Mouse (Mus musculus) layer of hippocampus, adult 8-10 months (tissue): Measurements from ENCODE around the gene Aldob. TPM values are rescaled to one million over a fixed set of nuclear protein-coding genes. Genes with fewer than 3 reads are reported as not detected.

ENCODE experiments used
- DNase-seq, 2 experiments: peaks; one replicate each; pipeline ENCODE4 v3.0.0; 2022; ENCODE audit warnings: low spot score in 2 of 2
- total RNA-seq, 4 experiments: library from RNA; stranded (reverse); gene quantifications; 2 replicates each; pipeline ENCODE4 v1.2.4; 2022

Aldob gene
- total RNA-seq = 1 to 10 TPM; 2.3 to 4.1 (median 2.6) TPM

- DNase-seq = no peak
These were observed at the start of gene Aldob for GRCm38 (mm10) chr4:49549383-49549782. TSS of gene Aldob (minus strand) at chr4:49549546.

DNA sequence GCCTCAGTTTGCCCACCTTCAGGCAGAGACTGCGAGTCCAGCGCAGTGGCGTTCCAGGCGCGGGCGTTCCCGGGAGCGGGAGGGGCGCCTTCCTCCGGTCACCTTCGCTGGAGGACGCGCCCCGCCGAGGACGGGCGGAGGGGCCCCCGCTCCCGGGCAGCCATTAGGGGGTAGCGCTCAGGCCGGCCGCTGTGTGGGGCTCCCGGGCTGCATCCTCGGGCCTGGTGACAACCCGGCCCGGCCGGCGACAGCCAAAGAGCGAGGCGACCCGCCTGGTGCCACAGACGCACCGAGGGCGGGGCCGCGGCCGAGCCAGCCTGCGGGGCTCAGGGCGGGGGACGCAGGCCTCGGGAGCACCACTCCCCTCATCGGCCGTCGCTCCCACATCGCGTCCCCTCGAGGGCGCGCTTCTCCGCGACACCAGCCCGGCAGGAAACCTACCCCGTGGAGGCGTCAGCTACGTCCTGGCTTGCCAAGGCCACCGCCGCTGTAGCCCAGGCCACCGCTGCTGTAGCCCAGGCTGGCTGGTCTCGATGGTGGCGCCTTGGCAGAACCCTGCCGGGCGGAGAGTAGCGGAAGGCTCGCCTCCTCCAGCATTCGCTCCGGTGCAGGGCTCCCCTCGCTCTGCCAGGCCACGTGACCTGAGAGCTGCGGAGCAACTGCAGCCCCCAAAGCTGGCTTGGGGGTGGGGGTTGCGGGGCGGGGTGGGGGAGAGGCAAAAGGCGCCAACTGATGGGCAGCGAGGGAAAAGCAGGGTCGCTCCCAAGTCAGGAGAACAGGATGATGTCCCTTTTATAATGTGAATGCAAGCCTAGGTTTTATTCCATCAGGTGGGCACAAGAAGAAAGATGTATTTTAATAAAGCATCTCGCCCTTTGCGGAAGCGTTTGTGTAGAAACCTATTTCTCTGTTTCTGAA is 48.1 kb upstream of the Aldob start, which contains the start of gene Tmem246:
Gene Tmem246 (minus strand): TSS at position 694 of the 918 bp plus-strand sequence.
- peak; percentile 53 to 63 for DNase-seq

DNA sequence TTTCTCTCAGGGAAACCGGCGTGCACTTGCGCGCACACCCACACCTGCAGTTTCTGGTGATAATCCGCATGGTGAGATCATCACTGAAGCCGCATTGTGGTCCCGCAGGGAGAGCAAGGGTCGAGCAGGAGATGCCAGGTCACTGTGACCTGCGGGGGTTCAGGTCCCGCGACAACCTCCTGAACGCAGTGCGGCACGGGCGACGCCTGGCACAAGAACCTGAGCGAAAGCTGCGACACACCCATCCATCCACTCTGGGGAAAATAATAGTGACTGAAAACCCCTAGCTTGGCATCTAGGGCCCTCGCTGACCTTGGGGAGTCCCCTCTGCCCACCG is 47.5 kb upstream of the Aldob start:
- no peak for DNase-seq

DNA sequence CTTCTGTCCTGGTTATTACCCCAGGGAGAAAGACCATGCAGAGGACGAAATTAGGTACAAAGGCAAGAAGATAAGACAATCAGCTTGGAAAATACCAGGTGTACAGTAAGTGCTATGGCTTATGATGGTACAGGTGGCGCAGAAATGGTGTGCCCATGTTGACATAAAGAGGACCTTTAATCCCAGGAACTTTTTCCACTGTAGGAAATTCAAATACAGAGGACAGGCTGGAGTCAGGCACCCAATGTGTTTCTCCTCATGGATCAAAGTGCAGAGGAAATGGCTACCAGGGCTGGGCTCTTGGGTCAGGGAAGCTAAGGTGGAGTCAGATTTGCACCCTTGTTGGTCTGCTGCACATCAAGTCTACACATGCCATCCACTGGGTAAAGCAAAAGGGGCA is 40.8 kb upstream of the Aldob start:
- no peak for DNase-seq

DNA sequence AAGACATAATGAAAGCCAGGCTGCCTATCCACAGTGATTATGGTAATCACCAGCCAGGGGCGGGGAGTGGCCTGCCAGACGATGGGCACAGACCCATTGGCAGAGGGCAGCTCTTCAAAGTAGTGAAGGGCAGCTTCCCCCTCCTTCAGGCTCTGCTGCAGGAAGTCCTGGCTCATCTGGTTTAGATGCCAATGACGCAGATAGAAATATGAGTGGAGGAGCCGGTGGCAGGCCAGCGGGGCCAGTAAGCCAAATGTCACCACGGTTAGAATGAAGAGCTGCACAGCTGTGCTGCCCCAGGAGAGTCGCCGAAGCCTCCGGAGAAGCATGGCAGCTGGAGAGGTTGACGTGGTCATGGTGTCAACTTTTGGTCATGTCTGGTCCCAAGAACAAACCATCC is 37.5 kb upstream of the Aldob start:
- no peak for DNase-seq

- DNase-seq = no peak
These were observed 36.3 kb upstream of the Aldob start for GRCm38 (mm10) chr4:49585524-49586101.

- no peak for DNase-seq
These were observed 34.9 kb upstream of the Aldob start for GRCm38 (mm10) chr4:49583965-49584831.

GRCm38 (mm10) chr4:49581256-49581655 is 31.9 kb upstream of the Aldob start:
- DNase-seq = no peak

DNA sequence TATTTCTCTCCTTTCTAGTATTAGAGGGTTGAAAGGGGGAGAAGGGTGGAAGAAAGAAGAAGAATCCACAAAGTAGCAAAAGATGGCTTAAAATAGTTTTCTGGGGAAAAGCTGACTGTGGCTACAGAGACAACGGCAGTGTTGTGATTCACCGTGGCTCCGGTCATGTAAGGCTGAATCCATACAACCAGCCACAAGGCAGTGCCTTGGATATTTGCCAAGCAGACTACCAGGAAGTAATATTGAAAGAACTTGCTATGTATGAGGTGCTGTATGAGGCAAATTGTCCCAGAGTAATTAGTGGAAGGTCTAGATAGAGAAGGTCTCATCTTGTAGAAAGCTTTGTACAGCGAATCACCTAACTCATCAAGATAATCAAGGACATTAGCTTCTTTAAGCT is 22.8 kb upstream of the Aldob start:
- DNase-seq = no peak

GRCm38 (mm10) chr4:49567613-49568012 is 18.3 kb upstream of the Aldob start:
- DNase-seq = peak; percentile 50 to 74

DNA sequence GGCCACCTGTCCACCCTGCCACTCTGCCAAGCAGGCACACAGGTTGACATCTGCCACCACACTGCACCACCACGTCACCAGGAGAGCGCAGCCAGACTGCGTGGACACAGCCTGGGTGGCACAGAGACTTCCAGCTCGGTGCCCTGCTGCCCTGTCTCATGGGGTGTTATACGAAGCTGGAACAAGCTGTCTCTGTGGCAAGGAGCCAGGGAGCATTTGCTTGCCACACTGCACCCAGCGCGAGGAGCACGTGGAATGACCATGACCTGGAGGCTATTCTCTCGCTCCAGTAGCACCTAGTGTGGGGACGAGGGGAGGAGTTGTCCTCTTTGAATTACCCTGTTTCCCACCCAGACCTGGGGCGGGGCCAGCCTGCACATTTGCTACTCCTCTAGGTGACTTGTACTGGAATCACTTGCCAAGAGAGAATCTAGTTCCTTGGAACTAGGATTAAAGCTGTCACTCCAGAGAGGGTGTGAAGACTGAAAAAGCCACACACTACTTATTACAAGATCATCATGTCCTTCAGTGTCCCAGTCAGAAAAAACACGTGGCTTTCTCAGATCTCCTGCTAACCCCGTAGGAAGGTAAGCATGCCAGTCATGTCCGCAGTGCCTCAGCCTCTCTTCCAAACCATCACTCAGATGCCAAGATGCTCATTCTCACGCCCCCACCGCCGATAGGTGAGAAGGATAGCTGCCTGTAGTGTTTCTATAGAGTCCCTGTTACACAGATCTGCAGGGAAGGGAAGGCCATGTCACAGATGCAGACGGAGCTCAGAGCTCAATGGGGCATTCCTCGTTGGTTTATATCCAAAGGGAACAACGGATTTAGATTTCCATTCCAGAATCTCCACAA is 10.8 kb upstream of the Aldob start:
- DNase-seq = peak; percentile 34 to 35

- no peak for DNase-seq
These were observed 8.8 kb upstream of the Aldob start for GRCm38 (mm10) chr4:49558181-49558580.

DNA sequence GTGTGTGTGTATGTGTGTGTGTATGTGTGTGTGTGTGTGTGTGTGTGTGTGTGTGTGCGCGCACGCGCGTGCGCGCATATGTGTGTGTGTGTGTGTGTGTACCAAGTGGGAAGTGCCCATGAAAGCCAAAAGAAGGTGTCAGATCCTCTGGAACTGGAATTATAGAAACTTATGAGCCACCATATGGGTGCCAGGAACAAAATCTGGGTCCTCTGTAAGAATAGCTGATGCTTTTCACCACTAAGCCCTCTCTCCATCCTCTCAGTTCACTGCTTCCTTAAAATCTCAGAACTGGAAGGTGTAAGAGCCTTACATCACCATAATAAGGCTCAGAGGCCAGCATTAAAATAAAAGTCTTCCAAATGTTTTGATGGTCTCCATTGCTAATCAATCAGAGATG is 8.0 kb upstream of the Aldob start:
- no peak for DNase-seq

- DNase-seq = no peak
These were observed 4.0 kb upstream of the Aldob start for GRCm38 (mm10) chr4:49553380-49553779.

GRCm38 (mm10) chr4:49547544-49548219 is 1.7 kb downstream of the Aldob start:
- no peak for DNase-seq

DNA sequence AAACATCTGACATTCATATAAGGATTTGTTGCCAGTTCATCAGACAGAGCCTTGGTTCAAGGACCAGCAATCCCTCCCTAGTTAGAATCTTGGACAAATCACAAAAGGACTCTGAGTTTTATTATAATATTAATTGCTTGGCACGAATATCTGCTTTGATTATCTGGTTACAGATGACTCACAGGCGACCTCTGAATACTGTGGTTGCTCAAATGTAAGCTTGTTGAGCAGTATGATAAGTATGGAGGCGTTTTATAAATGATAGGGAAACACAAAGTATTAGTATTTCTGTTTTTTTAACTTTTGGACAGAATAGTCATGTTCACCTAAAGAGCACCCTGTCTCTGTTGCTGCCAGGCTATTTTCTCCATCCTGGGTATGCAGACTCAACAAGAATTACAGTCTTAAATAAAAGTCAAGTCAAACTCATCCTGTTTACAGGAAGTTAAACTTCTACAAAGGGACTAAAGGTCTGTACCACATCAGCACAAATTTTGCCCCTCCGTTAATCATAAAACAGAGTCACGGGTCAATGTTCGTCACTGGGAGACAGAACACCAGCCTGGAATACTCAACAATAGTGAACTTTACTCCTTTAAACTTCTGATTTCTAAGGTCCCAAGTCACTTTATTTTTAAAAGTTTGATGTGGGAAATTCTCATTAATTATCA is 2.3 kb downstream of the Aldob start:
- DNase-seq = no peak

- no peak for DNase-seq
These were observed 3.3 kb downstream of the Aldob start for GRCm38 (mm10) chr4:49546026-49546425.

DNA sequence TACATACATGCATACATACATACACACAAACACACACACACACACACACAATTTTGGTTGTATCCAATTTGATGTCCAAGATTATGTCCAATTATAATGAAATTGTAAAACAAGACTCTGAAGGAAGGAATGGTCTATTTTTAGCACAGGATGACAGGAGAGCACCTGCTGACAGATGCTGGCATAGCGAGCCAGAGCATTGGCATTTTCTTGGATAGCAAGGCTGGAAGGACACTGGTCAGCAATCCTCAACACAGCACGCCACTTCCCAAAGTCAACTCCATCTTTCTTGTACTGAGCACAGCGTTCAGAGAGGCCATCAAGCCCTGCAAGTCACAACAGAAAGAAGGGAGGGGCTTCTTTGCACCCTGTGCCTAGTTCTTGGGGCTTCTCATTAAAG is 8.4 kb downstream of the Aldob start:
- no peak for DNase-seq

- no peak for DNase-seq
These were observed 9.7 kb downstream of the Aldob start for GRCm38 (mm10) chr4:49539665-49540064.

DNA sequence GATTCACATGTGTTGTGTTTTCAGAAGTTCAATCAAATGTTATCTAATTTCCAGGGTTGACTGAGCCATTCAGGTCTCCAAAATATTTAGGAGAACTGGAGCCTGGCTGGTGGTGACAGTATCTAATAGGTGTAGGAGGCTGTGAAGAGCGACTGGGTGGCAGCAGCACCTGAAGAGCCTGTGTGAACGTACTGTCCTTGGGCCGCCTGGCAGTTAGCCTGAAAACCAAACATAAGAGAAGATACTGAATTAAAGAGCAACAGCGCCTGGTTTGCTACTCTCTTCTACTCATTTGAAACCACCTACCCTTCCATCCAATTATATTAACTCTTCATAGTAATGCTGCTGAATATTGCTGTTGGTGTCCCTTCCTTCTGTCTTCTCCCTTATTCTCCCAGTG is 12.7 kb downstream of the Aldob start:
- DNase-seq = no peak
